Mouse (Mus musculus) bone marrow macrophage, adult 2 months (primary cell): ENCODE results near the gene Ank.

Experiments
- CTCF ChIP-seq: IDR thresholded peaks from 2 replicates; pipeline ENCODE4 v1.5.1; 2012; ENCODE audit warnings: low read depth, mild to moderate bottlenecking, low read length, moderate library complexity
- POLR2A ChIP-seq: IDR thresholded peaks from 2 replicates; pipeline ENCODE4 v1.6.1; 2012; ENCODE audit warnings: mild to moderate bottlenecking, low read depth, low read length, borderline replicate concordance

- TF ChIP-seq CTCF, result no peak
- no peak for TF ChIP-seq POLR2A
Measured at GRCm38 (mm10) chr15:27463876-27464275, 2.6 kb upstream of the Ank start.
